Mouse (Mus musculus): ENCODE measurements around the gene Nup133.
A peak's percentile ranks its signal among the peaks of the same experiment; 100 is the strongest.
"Not testable (repeated sequence)": the region's sequence is repeated elsewhere in the genome, so short reads cannot be mapped to it uniquely, and the experiment has no call there.

Gene Nup133

GRCm38 (mm10) chr8:123948942-123949685 lies at the start of gene Nup133:
TSS of gene Nup133 (minus strand) at chr8:123949265.
- DNase-seq (ENCODE audit: low spot score) = peak; percentile 99

- no peak for DNase-seq (ENCODE audit: low spot score)
Measured at GRCm38 (mm10) chr8:123993997-123994396, 44.9 kb upstream of the Nup133 start.

- DNase-seq (ENCODE audit: low spot score) = no peak
Measured at GRCm38 (mm10) chr8:123993597-123993996, 44.5 kb upstream of the Nup133 start.

- DNase-seq (ENCODE audit: low spot score) = no peak
Measured at GRCm38 (mm10) chr8:123992587-123992986, 43.5 kb upstream of the Nup133 start.

GRCm38 (mm10) chr8:123990277-123991049 lies 41.4 kb upstream of the Nup133 start:
- DNase-seq (ENCODE audit: low spot score) = no peak

- DNase-seq (ENCODE audit: low spot score) = no peak
Measured at GRCm38 (mm10) chr8:123989128-123989527, 40.1 kb upstream of the Nup133 start.

- no peak for DNase-seq (ENCODE audit: low spot score)
Measured at GRCm38 (mm10) chr8:123988605-123989038, 39.6 kb upstream of the Nup133 start.

GRCm38 (mm10) chr8:123982826-123983400 lies 33.8 kb upstream of the Nup133 start, which contains the start of gene Abcb10:
TSS of gene Abcb10 (minus strand) at chr8:123983122.
- peak; percentile 87 for DNase-seq (ENCODE audit: low spot score)

GRCm38 (mm10) chr8:123982291-123982793 lies 33.3 kb upstream of the Nup133 start:
- DNase-seq (ENCODE audit: low spot score) = peak; percentile 41

GRCm38 (mm10) chr8:123981674-123982073 lies 32.6 kb upstream of the Nup133 start:
- no peak for DNase-seq (ENCODE audit: low spot score)

- DNase-seq (ENCODE audit: low spot score) = no peak
Measured at GRCm38 (mm10) chr8:123980239-123980638, 31.2 kb upstream of the Nup133 start.

GRCm38 (mm10) chr8:123978926-123979325 lies 29.9 kb upstream of the Nup133 start:
- no peak for DNase-seq (ENCODE audit: low spot score)

- DNase-seq (ENCODE audit: low spot score) = no peak
Measured at GRCm38 (mm10) chr8:123978166-123978838, 29.2 kb upstream of the Nup133 start.

GRCm38 (mm10) chr8:123977499-123977898 lies 28.4 kb upstream of the Nup133 start:
- no peak for DNase-seq (ENCODE audit: low spot score)

GRCm38 (mm10) chr8:123973495-123973894 lies 24.4 kb upstream of the Nup133 start:
- DNase-seq (ENCODE audit: low spot score) = no peak

GRCm38 (mm10) chr8:123966896-123967295 lies 17.8 kb upstream of the Nup133 start:
- no peak for DNase-seq (ENCODE audit: low spot score)

GRCm38 (mm10) chr8:123961371-123961770 lies 12.3 kb upstream of the Nup133 start:
- no peak for DNase-seq (ENCODE audit: low spot score)

GRCm38 (mm10) chr8:123960556-123960955 lies 11.5 kb upstream of the Nup133 start:
- not testable (repeated sequence) for DNase-seq (ENCODE audit: low spot score)

GRCm38 (mm10) chr8:123960056-123960455 lies 11.0 kb upstream of the Nup133 start:
- no peak for DNase-seq (ENCODE audit: low spot score)

- DNase-seq (ENCODE audit: low spot score) = no peak
Measured at GRCm38 (mm10) chr8:123959473-123959872, 10.4 kb upstream of the Nup133 start.

GRCm38 (mm10) chr8:123958130-123958529 lies 9.1 kb upstream of the Nup133 start:
- no peak for DNase-seq (ENCODE audit: low spot score)

GRCm38 (mm10) chr8:123954246-123954645 lies 5.2 kb upstream of the Nup133 start:
- no peak for DNase-seq (ENCODE audit: low spot score)
